Mouse (Mus musculus): ENCODE data around the gene Zfp180. TPM values are rescaled to one million over a fixed set of nuclear protein-coding genes. Genes with fewer than 3 reads are reported as not detected.

Zfp180 gene
- polyA plus RNA-seq, 1 experiment from 2014 or later: 8.6 TPM

DNA sequence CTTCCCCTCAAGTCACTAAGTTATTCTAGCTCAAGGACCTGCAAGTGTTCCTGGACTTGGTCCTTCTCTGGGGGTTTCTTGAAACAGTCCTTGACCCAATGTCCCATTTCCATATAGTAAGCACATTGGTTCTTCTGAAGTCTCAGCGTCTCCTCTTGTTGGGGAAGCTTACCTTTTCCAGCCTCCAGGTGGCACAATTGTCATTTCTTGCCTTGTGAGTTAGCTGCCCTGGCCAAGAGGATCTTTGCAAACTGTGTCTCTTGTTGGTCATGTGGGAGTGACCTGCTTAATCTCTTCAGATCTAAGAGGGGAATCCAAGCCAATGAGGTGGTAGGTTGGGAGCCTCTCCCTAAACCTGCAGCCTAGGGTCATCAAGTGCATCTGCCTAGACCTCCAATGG is 71.5 kb downstream of the Zfp180 start:
- 15% methylated on average over 1 of the region's 1 CpGs for WGBS (ENCODE audit: insufficient replicate concordance)
- Histone ChIP-seq H3K36me3 (ENCODE audit: control insufficient read depth, insufficient read depth) (no peaks in the 10 kb centered on the region), H3K9ac (ENCODE audit: low read depth, low read length) (no peak overlapping the region)

More for the DNA sequence above, 71.5 kb downstream of the Zfp180 start:
- no peaks in the 10 kb centered on the region for H3K27me3 ChIP-seq (ENCODE audit: control insufficient read depth, insufficient read depth, low read depth, low read length)
- no peak overlapping the region for H3K4me3 ChIP-seq (ENCODE audit: low read depth, low read length)
- H3K4me1 ChIP-seq (ENCODE audit: control insufficient read depth, low read depth, low read length): no peaks in the 10 kb centered on the region
- H3K9me3 ChIP-seq (replicated peaks; ENCODE audit: control insufficient read depth, low read length): no peaks in the 10 kb centered on the region
- no peak for ATAC-seq (ENCODE audit: low read depth)
- H3K27ac ChIP-seq (ENCODE audit: low read length): no peak overlapping the region
- no peak overlapping the region for H3K4me2 ChIP-seq (ENCODE audit: low read depth, low read length)

Other genes with a start within 250 kb of the Zfp180 start
- gene Vmn1r176, start 244.6 kb upstream of the Zfp180 start, polyA plus RNA-seq (2015; fragmentation: Nextera tagmentation; extraction: Ambion mirVana): not detected in 2 replicates
- not detected in 2 replicates for gene Vmn1r177, start 215.5 kb upstream of the Zfp180 start, polyA plus RNA-seq (2015; fragmentation: Nextera tagmentation; extraction: Ambion mirVana)
- gene Vmn1r178, start 189.9 kb upstream of the Zfp180 start, polyA plus RNA-seq (2015; fragmentation: Nextera tagmentation; extraction: Ambion mirVana): not detected in 2 replicates
- not detected in 2 replicates for gene Vmn1r179, start 154.9 kb upstream of the Zfp180 start, polyA plus RNA-seq (2015; fragmentation: Nextera tagmentation; extraction: Ambion mirVana)
- not detected in 2 replicates for gene Vmn1r180, start 131.3 kb upstream of the Zfp180 start, polyA plus RNA-seq (2015; fragmentation: Nextera tagmentation; extraction: Ambion mirVana)
- not detected in 2 replicates for gene Vmn1r181, start 107.3 kb upstream of the Zfp180 start, polyA plus RNA-seq (2015; fragmentation: Nextera tagmentation; extraction: Ambion mirVana)
- gene V1rd19, start 80.2 kb upstream of the Zfp180 start, polyA plus RNA-seq (2015; fragmentation: Nextera tagmentation; extraction: Ambion mirVana): not detected in 2 replicates
- gene Vmn1r183, start 28.7 kb upstream of the Zfp180 start, polyA plus RNA-seq (2015; fragmentation: Nextera tagmentation; extraction: Ambion mirVana): not detected in 2 replicates
- 0.57 and 0.58 TPM in 2 replicates for gene Zfp112, start 30.4 kb downstream of the Zfp180 start, polyA plus RNA-seq (2015; fragmentation: Nextera tagmentation; extraction: Ambion mirVana)
- gene Zfp235, start 52.2 kb downstream of the Zfp180 start, polyA plus RNA-seq (2015; fragmentation: Nextera tagmentation; extraction: Ambion mirVana): 3.0 and 3.3 TPM in 2 replicates
- gene Zfp114, start 93.1 kb downstream of the Zfp180 start, polyA plus RNA-seq (2015; fragmentation: Nextera tagmentation; extraction: Ambion mirVana): 0.44 TPM in 2 replicates
- 1.2 and 1.9 TPM in 2 replicates for gene Zfp111, start 129.5 kb downstream of the Zfp180 start, polyA plus RNA-seq (2015; fragmentation: Nextera tagmentation; extraction: Ambion mirVana)
- gene Zfp109, start 155.6 kb downstream of the Zfp180 start, polyA plus RNA-seq (2015; fragmentation: Nextera tagmentation; extraction: Ambion mirVana): 1.1 and 1.2 TPM in 2 replicates
- 0.49 and 0.51 TPM in 2 replicates for gene Zfp108, start 172.9 kb downstream of the Zfp180 start, polyA plus RNA-seq (2015; fragmentation: Nextera tagmentation; extraction: Ambion mirVana)
- gene Zfp93, start 188.5 kb downstream of the Zfp180 start, polyA plus RNA-seq (2015; fragmentation: Nextera tagmentation; extraction: Ambion mirVana): 1.1 and 1.3 TPM in 2 replicates
- 2.3 and 2.7 TPM in 2 replicates for gene Zfp61, start 219.3 kb downstream of the Zfp180 start, polyA plus RNA-seq (2015; fragmentation: Nextera tagmentation; extraction: Ambion mirVana)
- gene Zfp94, start 234.7 kb downstream of the Zfp180 start, polyA plus RNA-seq (2015; fragmentation: Nextera tagmentation; extraction: Ambion mirVana): 1.8 and 2.3 TPM in 2 replicates

Measured in liver, embryonic 16.5 days (tissue).